Mouse (Mus musculus): ENCODE measurements around the gene Plekhg4.

DNA sequence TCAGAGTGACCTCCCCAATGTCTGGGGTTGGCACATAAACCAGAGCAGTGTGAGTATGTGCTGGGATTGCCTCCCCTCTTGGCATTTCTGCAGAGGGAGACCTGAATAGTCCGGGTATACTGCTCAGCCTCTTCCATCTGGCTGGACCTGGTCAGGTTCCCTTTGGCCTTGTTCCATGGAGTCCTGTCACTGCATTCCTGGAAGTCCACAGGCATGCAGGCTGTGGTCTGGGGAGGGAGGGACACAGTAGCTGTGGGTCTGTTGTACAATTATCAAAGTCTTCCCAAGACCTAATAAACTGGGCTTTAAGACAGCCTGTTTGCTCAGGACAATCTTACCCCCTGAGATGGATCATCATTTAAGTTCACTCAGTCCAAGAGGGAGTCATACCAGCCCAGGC, 14.1 kb downstream of the Plekhg4 start:
- TF ChIP-seq CTCF (conservative IDR thresholded peaks at IDR 0.05; ENCODE audit: insufficient read depth, insufficient read length, low read depth, low read length) = no peak
- TF ChIP-seq POLR2A (IDR thresholded peaks at IDR 0.05; ENCODE audit: low read depth, low read length) = no peak

Data from kidney, adult 2 months (tissue).